Mouse (Mus musculus) hindbrain, embryonic 11.5 days (tissue): ENCODE results near the gene Sema4b. TPM values are rescaled to one million over a fixed set of nuclear protein-coding genes. Genes with fewer than 3 reads are reported as not detected.

ENCODE experiments used
- ATAC-seq: fragments of 200-750 bp; cut with Nextera tagmentation; 2 replicates; pipeline ENCODE4 v1.8.0; 2017; ENCODE audit warnings: mild to moderate bottlenecking, moderate TSS enrichment, moderate library complexity; ENCODE audit not compliant: low FRiP score
- DNase-seq: peaks from one replicate; pipeline ENCODE4 v3.0.0-alpha.2; 2015; ENCODE audit warnings: low spot score
- H3K27ac ChIP-seq: fragments of 300-500 bp; sonication (generic); 2 replicates; pipeline ENCODE4 v1.5.1; 2014; ENCODE audit warnings: mild to moderate bottlenecking, low read depth, low read length
- H3K27me3 ChIP-seq: fragments of 300-500 bp; sonication (generic); 2 replicates; pipeline ENCODE4 v1.6.1; 2014; ENCODE audit warnings: mild to moderate bottlenecking, low read length, moderate library complexity, mixed read lengths; ENCODE audit not compliant: control insufficient read depth, insufficient read depth
- H3K36me3 ChIP-seq: fragments of 300-500 bp; sonication (generic); 2 replicates; pipeline ENCODE4 v1.6.1; 2014; ENCODE audit warnings: mild to moderate bottlenecking, low read length, moderate library complexity, mixed read lengths; ENCODE audit not compliant: control insufficient read depth, insufficient read depth
- H3K4me1 ChIP-seq: fragments of 300-500 bp; sonication (generic); replicated peaks from 2 replicates; pipeline ENCODE4 v1.6.1; 2014; ENCODE audit warnings: low read length, mixed read lengths; ENCODE audit not compliant: control insufficient read depth, insufficient read depth
- H3K4me2 ChIP-seq: fragments of 300-500 bp; sonication (generic); replicated peaks from 2 replicates; pipeline ENCODE4 v1.6.1; 2014; ENCODE audit warnings: mild to moderate bottlenecking, low read depth, low read length
- H3K4me3 ChIP-seq: fragments of 300-500 bp; sonication (generic); 2 replicates; pipeline ENCODE4 v1.5.1; 2014; ENCODE audit warnings: low read depth, low read length
- H3K9ac ChIP-seq: fragments of 300-500 bp; sonication (generic); 2 replicates; pipeline ENCODE4 v1.6.1; 2014; ENCODE audit warnings: low read depth, low read length
- H3K9me3 ChIP-seq: fragments of 300-500 bp; sonication (generic); 2 replicates; pipeline ENCODE4 v1.6.1; 2016; ENCODE audit warnings: low read length; ENCODE audit not compliant: control insufficient read depth
- WGBS: fragments of 180-500 bp; shearing (Covaris S2); extraction: QIAGEN DNeasy Blood & Tissue Kit; methylation state at CpG from one replicate; pipeline ENCODE4 v1.1.7; 2014; 5-methylcytosine and 5-hydroxymethylcytosine counted together
- polyA plus RNA-seq: library from polyadenylated mRNA; unstranded; fragments of >200 nt; fragmentation: Nextera tagmentation; extraction: Ambion mirVana; gene quantifications from 2 replicates; pipeline ENCODE4 v1.2.1, GENCODE M21; 2014

The Sema4b gene
- polyA plus RNA-seq, 1 experiment from 2014 or later, result 15.6 TPM

DNA sequence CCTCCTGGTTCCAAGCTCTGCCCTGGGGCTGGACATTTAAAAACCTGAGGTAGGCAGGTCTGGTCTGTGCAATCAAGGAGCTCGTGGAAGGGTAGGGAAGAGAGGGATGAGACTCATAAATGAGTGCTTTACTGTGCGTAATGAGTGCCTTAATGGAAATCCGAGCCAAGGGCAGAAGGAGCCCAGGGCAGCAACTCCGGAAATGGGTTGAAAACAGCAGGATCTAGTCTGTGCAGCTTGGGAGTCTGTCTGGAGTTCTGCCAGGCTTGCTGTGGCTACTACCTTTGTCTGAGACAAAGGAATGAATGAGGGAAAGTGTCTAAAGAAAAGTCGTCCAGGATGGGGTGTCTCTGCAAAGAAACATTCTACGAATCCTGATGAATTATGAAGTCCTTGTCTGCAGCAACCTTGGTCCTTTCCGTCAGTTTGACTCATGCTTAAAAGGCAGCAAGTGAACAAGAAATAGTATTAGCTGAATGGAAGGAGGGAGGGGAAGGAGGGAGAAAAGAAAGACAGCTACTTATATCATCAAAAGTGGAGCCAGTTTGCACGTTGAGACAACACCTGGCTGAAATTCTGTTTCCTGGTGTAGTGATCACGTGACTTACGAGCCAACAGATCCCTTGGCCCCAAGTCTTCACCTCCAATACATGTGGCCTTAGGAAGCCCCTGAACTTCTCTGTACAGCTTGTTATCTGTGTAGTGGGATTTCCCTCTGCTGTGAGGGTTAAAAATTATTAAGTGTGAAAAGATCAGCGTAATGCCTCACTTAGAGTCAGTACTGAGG, 2.7 kb downstream of the Sema4b start:
- 0 out of 2 replicates have a peak overlapping the region, but pooled peaks have one; percentile 1 for H3K9ac ChIP-seq

DNA sequence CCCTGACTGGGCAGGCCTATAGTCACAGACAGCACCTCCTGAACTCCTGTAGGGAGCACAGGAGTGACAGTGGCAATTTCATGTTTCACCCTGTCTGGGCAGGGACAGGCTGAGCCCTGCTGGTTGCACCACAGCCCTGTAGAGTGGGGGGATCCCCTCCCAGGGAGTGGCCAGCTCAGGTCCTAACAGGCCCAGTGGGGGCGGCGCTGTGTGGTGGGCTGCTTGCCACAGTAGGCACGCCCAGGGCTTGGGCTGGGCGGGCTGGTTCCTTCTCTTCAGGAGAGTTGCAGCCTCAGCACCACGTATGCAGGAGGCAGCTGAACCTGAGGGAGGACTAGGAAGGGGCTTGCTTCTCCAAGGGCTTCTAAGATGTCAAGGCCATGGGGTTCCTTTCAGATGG, 4.8 kb downstream of the Sema4b start:
- no peaks in the 10 kb centered on the region for H3K9me3 ChIP-seq
- H3K4me3 ChIP-seq, result no peak overlapping the region
- H3K27ac ChIP-seq, result no peak overlapping the region
- no peak overlapping the region for H3K4me2 ChIP-seq
- peaks cover 2% of the 10 kb centered on the region; the same call in 1 of the 2 replicates for H3K27me3 ChIP-seq
- no peak overlapping the region; the same call in 1 of the 2 replicates for H3K9ac ChIP-seq
- DNase-seq, result no peak
- 41% methylated on average over 5 of the region's 5 CpGs for WGBS
- no peaks in the 10 kb centered on the region for H3K36me3 ChIP-seq
- ATAC-seq, result no peak
- peaks cover 26% of the 10 kb centered on the region for H3K4me1 ChIP-seq

More for the DNA sequence above, 2.7 kb downstream of the Sema4b start:
- Histone ChIP-seq H3K27ac (0 out of 2 replicates have a peak overlapping the region, but pooled peaks have one; percentile 36), H3K4me2 (no peak overlapping the region), H3K9me3 (no peaks in the 10 kb centered on the region), H3K27me3 (peaks cover 2% of the 10 kb centered on the region; the same call in 1 of the 2 replicates), H3K4me3 (no peak overlapping the region), H3K4me1 (peaks cover 23% of the 10 kb centered on the region), H3K36me3 (no peaks in the 10 kb centered on the region)
- DNase-seq (no peak), ATAC-seq (no peak)
- WGBS, result 63% methylated on average over 11 of the region's 11 CpGs

DNA sequence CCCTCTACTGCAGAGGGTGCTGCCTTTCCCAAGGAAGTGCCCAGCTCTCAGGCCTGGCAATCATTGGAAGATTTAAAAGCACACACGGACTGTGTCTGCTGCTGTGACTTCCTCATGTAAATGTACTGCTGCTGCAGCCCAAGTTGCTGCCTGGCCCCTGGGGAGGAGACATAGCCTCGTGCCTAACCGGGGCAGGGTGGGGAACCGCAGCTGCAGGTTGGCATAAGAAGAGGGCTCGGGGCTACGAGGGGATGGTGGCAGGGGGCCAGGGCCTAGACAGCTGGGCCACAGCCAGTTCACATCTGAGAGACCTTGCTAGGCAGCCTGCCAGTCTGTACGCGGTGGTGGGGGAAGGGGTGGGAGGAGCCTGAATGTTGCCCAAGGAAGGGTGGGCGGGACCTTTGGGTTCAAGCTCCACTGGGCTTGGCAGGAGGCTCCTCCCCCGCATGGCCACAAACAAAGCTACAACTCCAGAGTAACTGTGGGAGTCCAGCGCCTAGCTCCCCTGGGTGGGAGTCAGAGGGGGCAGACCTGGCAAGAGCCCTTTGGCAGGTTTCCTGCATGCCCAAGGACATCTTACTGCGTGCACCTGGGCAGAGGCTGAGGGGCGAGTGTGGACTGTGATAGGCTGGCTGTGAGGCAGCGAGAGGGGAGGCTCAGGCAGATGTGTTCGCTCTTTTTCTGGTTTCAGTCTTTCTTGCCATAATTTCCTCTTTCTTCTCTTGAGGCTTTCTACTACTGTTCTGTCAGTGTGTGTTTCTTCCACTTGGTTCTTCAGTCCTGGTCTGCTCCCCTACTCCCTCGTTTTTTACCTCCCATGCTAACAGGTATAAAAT, 5.8 kb downstream of the Sema4b start:
- 10% methylated on average over 16 of the region's 16 CpGs for WGBS
- ATAC-seq, result peak; percentile 89
- H3K4me1 ChIP-seq, result peaks cover 28% of the 10 kb centered on the region

DNA sequence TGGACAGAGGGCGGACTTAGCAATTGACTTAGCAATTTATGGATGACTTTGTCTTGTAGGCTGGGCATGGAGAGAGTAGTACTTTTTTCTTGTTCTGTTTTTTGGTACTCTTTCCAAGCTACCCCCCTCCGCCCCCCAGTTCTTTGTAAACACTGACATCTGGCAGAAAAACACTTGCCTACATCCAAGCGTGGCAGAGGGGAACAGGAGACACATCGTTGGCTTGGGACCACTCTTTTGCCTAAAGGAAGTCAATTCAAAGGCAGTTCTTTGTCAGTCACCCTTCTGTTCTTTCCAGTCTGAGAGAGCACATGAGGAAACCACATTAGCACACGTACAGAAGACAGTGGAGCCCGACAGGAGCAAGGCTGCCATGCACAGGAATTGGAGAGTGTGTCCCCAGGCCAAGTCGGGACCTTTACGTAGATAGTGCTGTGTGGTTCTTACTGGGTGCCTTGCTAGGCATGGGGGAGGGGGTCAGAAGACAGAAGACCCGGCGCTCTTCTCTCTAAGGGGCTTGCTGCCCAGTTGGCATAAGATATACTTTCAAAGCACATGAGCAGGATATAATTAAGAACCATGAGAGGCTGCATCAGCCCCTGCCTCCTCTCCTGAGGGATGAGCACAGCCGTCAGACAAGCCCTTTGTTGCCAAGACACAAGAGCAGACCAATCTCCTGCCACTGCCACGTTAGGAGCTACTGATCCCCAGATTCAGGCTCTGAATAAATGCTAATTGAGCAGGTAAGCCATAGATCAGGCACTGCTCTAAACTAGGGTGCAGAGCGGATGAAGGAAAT, 7.5 kb downstream of the Sema4b start:
- H3K4me1 ChIP-seq, result peaks cover 18% of the 10 kb centered on the region
- peaks cover 2% of the 10 kb centered on the region; the same call in 1 of the 2 replicates for H3K27me3 ChIP-seq
- H3K27ac ChIP-seq, result peak overlapping the region; percentile 48; the same call in 1 of the 2 replicates
- H3K9ac ChIP-seq, result no peak overlapping the region; the same call in 1 of the 2 replicates
- no peaks in the 10 kb centered on the region for H3K36me3 ChIP-seq
- no peak for DNase-seq
- H3K9me3 ChIP-seq, result no peaks in the 10 kb centered on the region
- no peak overlapping the region for H3K4me2 ChIP-seq
- 54% methylated on average over 13 of the region's 13 CpGs for whole genome bisulfite sequencing
- H3K4me3 ChIP-seq, result no peak overlapping the region
- ATAC-seq, result no peak

More for the DNA sequence above, 5.8 kb downstream of the Sema4b start:
- Histone ChIP-seq H3K9me3 (no peaks in the 10 kb centered on the region), H3K4me2 (peak overlapping the region; percentile 31), H3K27me3 (peaks cover 2% of the 10 kb centered on the region; the same call in 1 of the 2 replicates), H3K27ac (peak overlapping the region; percentile 71), H3K4me3 (peak overlapping the region; percentile 8; the same call in 1 of the 2 replicates), H3K9ac (peak overlapping the region; percentile 38; the same call in 1 of the 2 replicates), H3K36me3 (no peaks in the 10 kb centered on the region)
- DNase-seq, result peak; percentile 88

DNA sequence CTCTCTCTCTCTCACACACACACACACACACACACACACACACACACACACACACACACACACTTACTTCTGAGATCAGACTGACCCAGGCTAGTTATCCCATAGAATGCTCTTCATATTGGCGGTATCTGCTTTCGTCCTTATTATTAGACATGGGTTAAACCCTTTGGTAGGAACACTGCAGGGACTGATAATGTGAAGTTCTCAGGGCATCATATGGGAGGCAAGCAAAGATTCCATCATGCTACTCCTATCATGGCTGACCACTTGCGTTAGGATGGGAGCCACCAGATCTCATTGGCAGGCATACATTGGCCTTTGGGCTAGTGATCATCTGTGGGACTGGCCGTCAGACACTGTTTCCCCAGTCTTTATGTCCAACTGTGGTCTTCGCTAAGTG, 8.5 kb downstream of the Sema4b start:
- WGBS, result 92% methylated on average over 5 of the region's 5 CpGs
- H3K36me3 ChIP-seq, result no peaks in the 10 kb centered on the region
- H3K4me1 ChIP-seq, result peaks cover 17% of the 10 kb centered on the region
- H3K9me3 ChIP-seq, result no peaks in the 10 kb centered on the region
- DNase-seq, result no peak
- H3K27me3 ChIP-seq, result peaks cover 2% of the 10 kb centered on the region; the same call in 1 of the 2 replicates
- H3K9ac ChIP-seq, result no peak overlapping the region
- H3K4me2 ChIP-seq, result no peak overlapping the region
- no peak overlapping the region for H3K27ac ChIP-seq
- no peak for ATAC-seq
- H3K4me3 ChIP-seq, result no peak overlapping the region

DNA sequence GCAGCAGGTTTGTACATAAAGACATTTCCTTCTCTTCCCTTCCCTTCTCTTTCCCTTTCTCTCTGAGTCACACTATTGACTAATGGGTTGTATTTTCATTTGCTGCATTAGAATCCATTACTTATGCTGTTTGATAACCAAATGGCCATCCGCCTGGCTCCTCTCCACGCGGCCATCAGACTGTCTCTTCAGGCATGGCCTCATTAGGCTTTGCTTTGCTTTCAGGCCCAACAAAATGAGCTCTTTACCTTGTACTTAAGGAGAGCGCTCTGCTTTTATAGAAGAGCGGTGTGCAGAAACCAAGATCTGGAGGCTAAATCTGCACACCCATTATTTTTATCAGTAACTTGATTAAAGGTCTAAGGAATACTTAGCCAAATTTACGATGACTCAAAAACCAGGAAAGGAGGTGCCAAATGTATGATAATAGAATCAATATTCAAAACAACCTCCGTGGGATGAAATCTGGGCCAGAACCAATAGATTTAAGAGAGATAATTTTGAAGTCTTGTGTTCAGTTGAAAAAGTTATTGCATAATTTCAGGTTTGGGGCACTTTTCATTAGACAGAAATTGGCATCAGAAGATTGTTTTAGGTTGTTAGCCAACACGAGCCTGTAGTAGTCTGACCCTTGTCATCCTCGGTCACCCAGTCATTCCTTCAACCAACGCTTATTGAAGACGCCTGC, 9.1 kb downstream of the Sema4b start:
- peaks cover 2% of the 10 kb centered on the region; the same call in 1 of the 2 replicates for H3K27me3 ChIP-seq
- no peak overlapping the region for H3K27ac ChIP-seq
- no peaks in the 10 kb centered on the region for H3K9me3 ChIP-seq
- WGBS, result 89% methylated on average over 10 of the region's 11 CpGs
- DNase-seq (no peak), ATAC-seq (no peak)
- H3K36me3 ChIP-seq, result no peaks in the 10 kb centered on the region
- no peak overlapping the region for H3K4me2 ChIP-seq
- no peak overlapping the region for H3K4me3 ChIP-seq
- H3K9ac ChIP-seq, result no peak overlapping the region
- H3K4me1 ChIP-seq, result peaks cover 19% of the 10 kb centered on the region

DNA sequence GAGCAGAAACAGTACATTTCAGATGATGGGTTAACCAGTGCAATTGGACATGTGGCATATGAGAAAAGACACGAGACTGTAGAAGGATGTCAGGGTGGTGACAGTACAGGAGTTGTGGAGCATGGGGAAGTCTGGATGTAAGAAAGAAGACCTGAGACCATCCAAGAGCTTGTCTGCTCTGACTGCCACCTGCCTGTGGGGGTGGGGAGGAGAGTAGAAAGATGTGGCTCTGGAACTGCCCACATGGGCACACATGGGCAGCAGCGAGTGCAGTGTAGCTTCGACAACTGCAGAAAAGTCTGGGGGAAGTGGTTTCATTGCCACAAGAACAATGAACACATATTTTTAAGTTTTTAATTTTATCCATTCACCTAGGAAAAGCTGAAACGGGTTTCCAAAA, 10.7 kb downstream of the Sema4b start:
- 19% methylated on average over 4 of the region's 4 CpGs for WGBS
- ATAC-seq (no peak), DNase-seq (no peak)
- Histone ChIP-seq H3K4me1 (peaks cover 9% of the 10 kb centered on the region), H3K9me3 (no peaks in the 10 kb centered on the region), H3K36me3 (no peaks in the 10 kb centered on the region), H3K9ac (peak overlapping the region; percentile 75; the same call in 1 of the 2 replicates), H3K4me2 (peak overlapping the region; percentile 61), H3K4me3 (peak overlapping the region; percentile 54), H3K27ac (peak overlapping the region; percentile 91), H3K27me3 (no peaks in the 10 kb centered on the region)
